Mouse (Mus musculus): ENCODE data around the gene Arhgap21. TPM values are rescaled to one million over a fixed set of nuclear protein-coding genes. Genes with fewer than 3 reads are reported as not detected.

Gene Arhgap21
- total RNA-seq, 1 experiment from 2014 or later, result 62.4 TPM

DNA sequence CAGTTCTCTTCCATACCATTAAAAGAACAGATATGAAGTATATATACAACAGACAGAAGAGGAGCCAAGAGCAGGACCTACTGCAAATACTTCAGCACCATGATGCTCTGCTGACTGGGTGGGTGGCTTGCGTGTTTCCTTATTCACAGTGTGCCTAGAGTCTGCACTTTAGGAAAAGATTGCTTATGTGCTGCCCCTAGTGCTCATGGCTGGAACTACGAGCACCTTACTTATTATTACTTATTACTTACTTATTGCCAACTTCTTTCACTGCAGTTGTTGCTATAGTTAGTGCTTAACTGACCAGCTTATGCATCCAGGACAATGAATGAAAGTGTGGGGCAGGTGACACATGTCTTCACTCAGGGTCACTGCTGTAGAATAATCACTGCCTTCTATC is 154.7 kb downstream of the Arhgap21 start:
- no peak for ATAC-seq (replicated peaks; ENCODE audit: low read depth, poor library complexity, severe bottlenecking)

DNA sequence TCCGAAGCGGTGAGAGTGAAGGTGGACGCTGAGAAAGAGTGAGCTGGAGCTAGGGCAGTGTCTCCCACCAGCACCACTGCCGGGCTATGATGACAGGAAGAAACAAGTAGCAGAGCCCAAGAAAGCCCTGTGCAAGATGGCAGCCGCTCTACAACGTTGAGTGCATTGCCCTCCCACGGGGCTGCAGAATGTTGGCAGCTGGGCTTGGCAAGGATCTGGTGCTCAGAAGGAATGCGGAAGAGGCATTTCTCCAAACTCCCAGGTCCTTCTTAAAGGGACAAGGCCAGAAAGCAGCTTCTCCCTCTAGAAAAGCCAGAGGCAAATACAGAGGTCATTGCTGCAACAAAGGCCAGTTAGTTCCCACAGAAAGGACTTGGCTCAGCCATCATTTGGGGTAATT is 157.2 kb downstream of the Arhgap21 start:
- no peak for ATAC-seq (replicated peaks; ENCODE audit: low read depth, poor library complexity, severe bottlenecking)

DNA sequence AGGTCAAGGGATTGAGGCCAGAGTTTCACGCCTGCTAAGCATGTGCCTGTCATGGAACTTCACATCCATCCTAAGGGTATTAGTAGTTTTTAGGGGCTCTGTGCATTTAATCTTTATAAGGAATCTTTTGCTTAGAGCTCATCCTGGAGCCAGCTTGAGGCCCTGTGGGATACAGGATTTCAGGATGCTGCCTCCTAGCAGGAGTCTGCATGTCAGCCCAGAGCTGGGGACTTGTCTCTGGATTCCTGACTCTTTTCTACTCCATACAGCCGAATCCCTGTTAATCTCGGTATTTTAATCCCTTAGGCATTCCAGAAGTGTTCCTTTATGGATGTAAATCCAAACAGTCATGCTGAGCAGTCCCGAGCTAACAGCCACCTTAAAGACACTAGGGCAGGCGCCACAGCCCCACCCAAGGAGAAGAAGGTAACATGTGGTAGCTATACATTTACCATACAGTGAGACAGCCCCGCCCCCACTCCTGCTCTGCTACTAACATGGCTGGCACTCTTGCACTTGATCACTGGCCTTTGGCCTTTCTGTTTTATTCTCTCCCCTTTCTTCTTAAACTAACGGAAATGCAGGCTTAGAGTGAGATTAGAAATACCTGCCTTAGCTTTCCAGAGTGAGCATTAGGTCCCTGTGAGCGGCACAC is 167.3 kb downstream of the Arhgap21 start:
- no peak for ATAC-seq (replicated peaks; ENCODE audit: low read depth, poor library complexity, severe bottlenecking)

Other genes with a start within 250 kb of the Arhgap21 start
- 1.6 and 7.5 TPM in 2 replicates for gene Enkur, start 236.5 kb upstream of the Arhgap21 start, total RNA-seq (2017)
- 7.2 and 8.4 TPM in 2 replicates for gene Thnsl1, start 236.8 kb upstream of the Arhgap21 start, total RNA-seq (2017)

Data from common myeloid progenitor, adult 5-6 weeks (primary cell).